In the genomic region with DNA sequence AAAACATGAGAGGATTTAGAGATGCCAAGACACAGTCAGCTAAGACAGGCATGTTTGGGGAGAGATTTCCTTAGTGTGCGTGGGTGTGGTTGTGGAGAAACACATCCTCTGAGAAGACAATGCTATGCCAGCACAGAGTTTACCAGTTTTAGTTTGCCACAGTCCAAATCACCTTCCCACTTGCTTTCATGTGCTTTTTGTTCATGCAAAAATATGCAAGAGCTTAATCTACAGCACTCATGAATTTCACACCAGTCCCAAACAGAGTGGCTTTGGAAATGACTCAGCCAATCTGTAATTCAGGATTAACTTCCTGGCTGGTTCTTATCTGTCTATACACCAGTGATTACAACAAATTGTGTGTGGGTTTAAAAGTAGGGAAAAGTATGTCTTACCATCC, we compare ENCODE assay signal across 21 mouse cellular contexts. TPM values are rescaled to one million over a fixed set of nuclear protein-coding genes. Genes with fewer than 3 reads are reported as not detected.
DNase-seq lines count a peak whose midpoint lies in the region; ATAC-seq and TF ChIP-seq lines count a peak whose summit lies in the region.
"Had no signal": no experiment of that assay in that cellular context is flagged by ENCODE, and none has a peak within 500 bp of the region (broad histone marks: within the 10 kb centered on the region; RNA-seq: fewer than 3 reads in every experiment).

No protein-coding gene starts in this region.

- H3K9me3 ChIP-seq in midbrain, embryonic 14.5 days (ENCODE audit: control insufficient read depth, low read length) = no peaks in the 10 kb centered on the region
- no peaks in the 10 kb centered on the region for H3K9me3 ChIP-seq in midbrain, embryonic 15.5 days
- H3K9me3 ChIP-seq: embryonic facial prominence, embryonic 15.5 days; hindbrain, embryonic 15.5 days; intestine, embryonic 15.5 days; neural tube, embryonic 15.5 days had no signal

- no peak for TF ChIP-seq POLR2A in brain, embryonic 14.5 days (IDR thresholded peaks at IDR 0.05; ENCODE audit: borderline replicate concordance, extremely low read depth, insufficient read depth, insufficient read length, poor library complexity, severe bottlenecking)

- 0 out of 2 replicates have a peak, but pooled peaks cover 4% of the 10 kb centered on the region for H3K36me3 ChIP-seq in midbrain, embryonic 14.5 days (ENCODE audit: control insufficient read depth, insufficient read depth, low read length)
- peaks cover 16% of the 10 kb centered on the region; the same call in 1 of the 2 replicates for H3K36me3 ChIP-seq in midbrain, embryonic 15.5 days (replicated peaks)
- H3K36me3 ChIP-seq: embryonic facial prominence, embryonic 15.5 days; intestine, embryonic 15.5 days had no signal

- DNase-seq in layer of hippocampus, adult 9-11 months = peak; percentile 46
- DNase-seq in layer of hippocampus, postnatal 14 days (ENCODE audit: low spot score in 2 of 2) = no peak
- peak; percentile 13 for DNase-seq in midbrain, embryonic 14.5 days
- DNase-seq in brain, embryonic 14.5 days (ENCODE audit: low read depth) = peak; percentile 8
- peak; percentile 48 for DNase-seq in lung, postnatal 36 days
- DNase-seq: adrenal gland, adult 8-10 months; cerebellum, adult 11-12 months; cerebellum, postnatal 36 days; gastrocnemius, postnatal 25 days; heart, adult 2 months; heart, postnatal 4 days; kidney, postnatal 36 days; liver; thymus, postnatal 14 days had no signal

- H3K27me3 ChIP-seq in midbrain, embryonic 14.5 days (ENCODE audit: control insufficient read depth, insufficient read depth, low read length) = no peaks in the 10 kb centered on the region
- no peaks in the 10 kb centered on the region for H3K27me3 ChIP-seq in midbrain, embryonic 15.5 days (replicated peaks)
- H3K27me3 ChIP-seq: embryonic facial prominence, embryonic 15.5 days; hindbrain, embryonic 15.5 days; intestine, embryonic 15.5 days; neural tube, embryonic 15.5 days had no signal

- 68% methylated on average over 1 of the region's 1 CpGs for WGBS in midbrain, embryonic 14.5 days
- 81% methylated on average over 1 of the region's 1 CpGs for WGBS in midbrain, embryonic 15.5 days

- H3K27ac ChIP-seq in midbrain, embryonic 14.5 days (replicated peaks; ENCODE audit: low read depth, low read length) = no peak overlapping the region
- no peak overlapping the region for H3K27ac ChIP-seq in midbrain, embryonic 15.5 days
- H3K27ac ChIP-seq: embryonic facial prominence, embryonic 15.5 days; heart, adult 2 months; hindbrain, embryonic 15.5 days; intestine, embryonic 15.5 days; neural tube, embryonic 15.5 days had no signal

- TF ChIP-seq CTCF in brain, embryonic 14.5 days (IDR thresholded peaks at IDR 0.05; ENCODE audit: borderline replicate concordance, extremely low read depth, insufficient read depth, insufficient read length) = no peak

- H3K9ac ChIP-seq in midbrain, embryonic 14.5 days (replicated peaks; ENCODE audit: low read length) = no peak overlapping the region
- H3K9ac ChIP-seq in midbrain, embryonic 15.5 days = no peak overlapping the region
- H3K9ac ChIP-seq: embryonic facial prominence, embryonic 15.5 days; hindbrain, embryonic 15.5 days; intestine, embryonic 15.5 days; neural tube, embryonic 15.5 days had no signal

- no peak overlapping the region for H3K4me2 ChIP-seq in midbrain, embryonic 14.5 days (ENCODE audit: low read length)
- H3K4me2 ChIP-seq in midbrain, embryonic 15.5 days = no peak overlapping the region
- H3K4me2 ChIP-seq: embryonic facial prominence, embryonic 15.5 days; hindbrain, embryonic 15.5 days; intestine, embryonic 15.5 days; neural tube, embryonic 15.5 days had no signal

- no peaks in the 10 kb centered on the region; the same call in 1 of the 2 replicates for H3K4me1 ChIP-seq in midbrain, embryonic 14.5 days (ENCODE audit: control insufficient read depth, insufficient read depth, low read length)
- H3K4me1 ChIP-seq in midbrain, embryonic 15.5 days = peaks cover 5% of the 10 kb centered on the region; the same call in 1 of the 2 replicates
- H3K4me1 ChIP-seq: embryonic facial prominence, embryonic 15.5 days; hindbrain, embryonic 15.5 days; intestine, embryonic 15.5 days; neural tube, embryonic 15.5 days had no signal

- H3K4me3 ChIP-seq in midbrain, embryonic 14.5 days (replicated peaks; ENCODE audit: low read depth, low read length) = no peak overlapping the region
- H3K4me3 ChIP-seq in midbrain, embryonic 15.5 days = no peak overlapping the region
- H3K4me3 ChIP-seq: embryonic facial prominence, embryonic 15.5 days; heart, adult 2 months; hindbrain, embryonic 15.5 days; intestine, embryonic 15.5 days; neural tube, embryonic 15.5 days had no signal

- no peak for ATAC-seq in midbrain, embryonic 14.5 days (ENCODE audit: low FRiP score, low TSS enrichment)
- ATAC-seq in midbrain, embryonic 15.5 days (replicated peaks) = no peak
- no peak for ATAC-seq in activated CD4-positive, CD25-positive, alpha-beta regulatory T cell, adult 4 months
- ATAC-seq: intestine, embryonic 15.5 days; midbrain, embryonic 16.5 days had no signal

RNA-seq across cellular contexts. Expression of gene Ccdc85a, which starts 11.7 kb away (rescaled TPM):
- 100 to 1,000 TPM; 118 to 119 TPM for total RNA-seq in layer of hippocampus, postnatal 14 days (2021)
- polyA plus RNA-seq in midbrain, embryonic 14.5 days (2014; fragmentation: Nextera tagmentation; extraction: Ambion mirVana) = 29.3 and 31.0 TPM in 2 replicates
- 52.1 and 53.2 TPM in 2 replicates for polyA plus RNA-seq in midbrain, embryonic 15.5 days (2015; fragmentation: Nextera tagmentation; extraction: Ambion mirVana)
- 8.4 and 18.0 TPM in 2 replicates for polyA plus RNA-seq in brain, embryonic 14.5 days (2012; rRNA removed)
- not detected for polyA plus RNA-seq in activated CD4-positive, CD25-positive, alpha-beta regulatory T cell, adult 4 months (2017; shearing (Covaris generic))

Comparison
In these comparisons a context has a peak if more than half of its experiments do, and no peak if none do; other contexts are left out.
1. DNase-seq: peak in layer of hippocampus, adult 9-11 months (single experiment), midbrain, embryonic 14.5 days (single experiment), brain, embryonic 14.5 days (single experiment) and lung, postnatal 36 days (single experiment); none in layer of hippocampus, postnatal 14 days (0 of 2).